Mouse (Mus musculus): Measurements from ENCODE around the gene Casz1. TPM values are rescaled to one million over a fixed set of nuclear protein-coding genes. Genes with fewer than 3 reads are reported as not detected.

Gene Casz1
- polyA plus RNA-seq, 1 experiment from 2014 or later, result 16.1 TPM

DNA sequence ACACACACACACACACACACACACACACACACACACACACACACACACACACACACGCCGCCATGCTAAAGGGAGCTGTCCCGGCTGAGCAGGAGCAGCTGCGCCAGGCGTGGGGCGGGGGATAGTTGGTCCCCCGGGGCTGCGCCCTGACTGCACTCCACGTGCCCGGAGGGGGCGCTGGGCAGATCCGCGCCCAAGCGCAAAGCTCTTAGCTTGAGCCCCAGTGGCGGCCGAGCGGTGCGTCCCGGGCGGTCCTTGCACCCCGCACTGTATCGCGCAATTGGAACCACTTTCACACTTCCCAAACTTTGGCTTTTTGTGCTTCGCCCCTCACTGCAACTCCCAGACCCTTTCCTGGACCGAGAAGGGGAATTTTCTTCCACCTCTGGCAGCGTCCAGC is 2.6 kb downstream of the Casz1 start:
- under 1% methylated on average over 19 of the region's 26 CpGs for WGBS
- no peaks in the 10 kb centered on the region for H3K9me3 ChIP-seq (ENCODE audit: control insufficient read depth, low read length)
- no peak for ATAC-seq (ENCODE audit: low read depth)
- H3K36me3 ChIP-seq (ENCODE audit: control insufficient read depth, insufficient read depth, low read length), result no peaks in the 10 kb centered on the region
- H3K27me3 ChIP-seq (ENCODE audit: control insufficient read depth, insufficient read depth, low read length), result peaks cover 14% of the 10 kb centered on the region
- H3K4me1 ChIP-seq (ENCODE audit: control insufficient read depth, insufficient read depth, low read length), result peaks cover 40% of the 10 kb centered on the region
- H3K4me2 ChIP-seq (ENCODE audit: low read depth, low read length), result peak overlapping the region; percentile 68
- H3K27ac ChIP-seq (ENCODE audit: low read depth, low read length), result peak overlapping the region; percentile 52; the same call in 1 of the 2 replicates
- peak overlapping the region; percentile 31 for H3K4me3 ChIP-seq (ENCODE audit: low read depth, low read length)
- H3K9ac ChIP-seq (replicated peaks; ENCODE audit: low read depth, low read length), result peak overlapping the region; percentile 32; the same call in 1 of the 2 replicates

DNA sequence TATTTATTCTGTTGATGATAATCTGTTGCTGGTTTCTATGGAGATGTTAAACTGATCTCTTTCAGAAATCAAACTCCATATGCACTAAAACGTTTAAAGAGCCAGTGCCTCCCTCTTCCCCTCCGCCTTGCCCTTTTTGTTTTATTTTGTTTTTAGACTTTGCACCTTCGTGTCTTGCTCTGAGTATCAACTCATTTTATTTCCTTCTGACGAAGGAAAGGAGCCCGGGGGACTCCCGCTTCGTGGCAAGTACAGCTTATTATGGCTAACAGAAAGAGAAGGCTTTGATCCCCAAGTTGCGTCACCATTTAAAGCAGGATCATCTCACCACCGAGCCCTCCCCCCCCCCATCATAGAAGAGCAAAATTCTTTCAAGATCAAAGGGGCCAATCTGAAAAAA is 3.2 kb downstream of the Casz1 start:
- peaks cover 45% of the 10 kb centered on the region for H3K4me1 ChIP-seq (ENCODE audit: control insufficient read depth, insufficient read depth, low read length)
- H3K9ac ChIP-seq (replicated peaks; ENCODE audit: low read depth, low read length), result peak overlapping the region; percentile 32; the same call in 1 of the 2 replicates
- H3K4me2 ChIP-seq (ENCODE audit: low read depth, low read length), result peak overlapping the region; percentile 68
- no peak for ATAC-seq (ENCODE audit: low read depth)
- 2% methylated on average over 9 of the region's 9 CpGs for WGBS
- H3K9me3 ChIP-seq (ENCODE audit: control insufficient read depth, low read length), result no peaks in the 10 kb centered on the region
- peaks cover 14% of the 10 kb centered on the region for H3K27me3 ChIP-seq (ENCODE audit: control insufficient read depth, insufficient read depth, low read length)
- peak overlapping the region; percentile 52; the same call in 1 of the 2 replicates for H3K27ac ChIP-seq (ENCODE audit: low read depth, low read length)
- H3K36me3 ChIP-seq (ENCODE audit: control insufficient read depth, insufficient read depth, low read length), result no peaks in the 10 kb centered on the region
- peak overlapping the region; percentile 31 for H3K4me3 ChIP-seq (ENCODE audit: low read depth, low read length)

DNA sequence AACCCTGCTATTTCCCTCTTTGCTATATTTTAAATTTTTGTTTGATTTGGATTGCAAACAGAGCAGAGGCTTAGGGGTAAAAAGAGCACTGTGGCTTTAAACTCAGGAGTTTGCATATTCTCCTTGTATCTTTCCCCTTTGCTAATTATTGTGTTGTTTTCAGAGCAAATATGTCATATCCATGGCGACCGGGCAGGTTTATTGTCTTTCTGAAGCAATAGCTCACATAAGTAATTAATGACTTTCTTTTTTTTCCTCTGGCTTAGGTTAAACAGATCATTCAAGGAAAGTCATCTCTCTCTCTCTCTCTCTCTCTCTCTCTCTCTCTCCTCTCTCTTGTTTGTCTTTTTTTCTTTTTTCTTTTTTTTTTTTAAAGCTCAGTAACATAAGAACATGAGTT is 4.6 kb downstream of the Casz1 start:
- H3K9me3 ChIP-seq (ENCODE audit: control insufficient read depth, low read length), result no peaks in the 10 kb centered on the region
- no peak overlapping the region; the same call in 1 of the 2 replicates for H3K9ac ChIP-seq (replicated peaks; ENCODE audit: low read depth, low read length)
- no peak for ATAC-seq (ENCODE audit: low read depth)
- H3K36me3 ChIP-seq (ENCODE audit: control insufficient read depth, insufficient read depth, low read length), result no peaks in the 10 kb centered on the region
- peaks cover 53% of the 10 kb centered on the region for H3K4me1 ChIP-seq (ENCODE audit: control insufficient read depth, insufficient read depth, low read length)
- H3K27me3 ChIP-seq (ENCODE audit: control insufficient read depth, insufficient read depth, low read length), result peaks cover 14% of the 10 kb centered on the region
- H3K4me2 ChIP-seq (ENCODE audit: low read depth, low read length), result peak overlapping the region; percentile 68; the same call in 1 of the 2 replicates
- 10% methylated on average over 2 of the region's 2 CpGs for WGBS
- H3K27ac ChIP-seq (ENCODE audit: low read depth, low read length), result no peak overlapping the region
- H3K4me3 ChIP-seq (ENCODE audit: low read depth, low read length), result peak overlapping the region; percentile 8; the same call in 1 of the 2 replicates

DNA sequence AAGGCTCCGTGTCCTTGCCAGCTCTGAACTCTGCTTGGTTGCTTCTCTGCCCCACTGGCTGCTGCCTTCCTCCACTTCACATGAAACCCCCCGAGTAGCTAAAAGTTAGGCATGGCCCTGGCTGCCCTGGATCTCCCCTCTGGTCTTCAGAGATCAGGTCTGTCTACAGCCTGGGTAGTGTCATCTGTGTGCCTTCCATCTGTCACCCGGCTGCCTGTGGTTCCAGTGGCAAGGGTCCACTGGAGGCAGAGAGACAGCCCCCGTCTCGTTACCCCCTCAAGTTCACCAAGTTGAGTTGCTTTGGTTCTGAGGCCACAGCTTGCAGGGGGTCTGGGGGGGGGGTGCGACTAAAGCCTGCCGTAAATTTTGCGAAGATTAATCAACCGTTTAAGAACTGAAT is 6.5 kb downstream of the Casz1 start:
- H3K4me2 ChIP-seq (ENCODE audit: low read depth, low read length), result peak overlapping the region; percentile 2; the same call in 1 of the 2 replicates
- no peak overlapping the region for H3K27ac ChIP-seq (ENCODE audit: low read depth, low read length)
- peaks cover 47% of the 10 kb centered on the region; the same call in 1 of the 2 replicates for H3K4me1 ChIP-seq (ENCODE audit: control insufficient read depth, insufficient read depth, low read length)
- H3K4me3 ChIP-seq (ENCODE audit: low read depth, low read length), result no peak overlapping the region
- no peak for ATAC-seq (ENCODE audit: low read depth)
- H3K9me3 ChIP-seq (ENCODE audit: control insufficient read depth, low read length), result no peaks in the 10 kb centered on the region
- no peaks in the 10 kb centered on the region for H3K36me3 ChIP-seq (ENCODE audit: control insufficient read depth, insufficient read depth, low read length)
- H3K9ac ChIP-seq (replicated peaks; ENCODE audit: low read depth, low read length), result no peak overlapping the region
- peaks cover 6% of the 10 kb centered on the region for H3K27me3 ChIP-seq (ENCODE audit: control insufficient read depth, insufficient read depth, low read length)
- 29% methylated on average over 9 of the region's 9 CpGs for WGBS

DNA sequence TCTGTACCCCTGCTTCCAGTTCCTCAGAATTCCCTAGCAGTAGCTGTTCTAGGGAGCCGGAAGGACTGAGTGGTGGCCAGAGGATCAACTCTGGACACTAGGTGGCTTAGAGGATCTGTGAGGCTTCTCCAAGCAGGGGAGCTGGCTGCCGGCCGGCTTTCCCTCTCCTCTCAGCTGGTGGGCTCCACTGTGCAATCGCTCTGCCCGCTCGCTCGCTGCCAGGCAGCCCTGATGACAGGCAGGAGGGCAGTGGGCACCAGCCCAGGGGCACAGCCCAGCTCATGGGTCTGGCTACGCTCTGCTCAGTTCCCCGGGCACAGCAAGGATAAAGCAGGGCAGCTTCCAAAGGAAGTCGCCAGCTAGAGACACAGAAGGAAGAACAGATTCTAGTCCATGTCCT is 7.7 kb downstream of the Casz1 start:
- 11% methylated on average over 10 of the region's 10 CpGs for WGBS
- Histone ChIP-seq H3K4me3 (ENCODE audit: low read depth, low read length) (no peak overlapping the region), H3K9me3 (ENCODE audit: control insufficient read depth, low read length) (no peaks in the 10 kb centered on the region), H3K36me3 (ENCODE audit: control insufficient read depth, insufficient read depth, low read length) (no peaks in the 10 kb centered on the region), H3K4me2 (ENCODE audit: low read depth, low read length) (peak overlapping the region; percentile 29), H3K27ac (ENCODE audit: low read depth, low read length) (peak overlapping the region; percentile 23; the same call in 1 of the 2 replicates), H3K27me3 (ENCODE audit: control insufficient read depth, insufficient read depth, low read length) (peaks cover 6% of the 10 kb centered on the region; the same call in 1 of the 2 replicates), H3K4me1 (ENCODE audit: control insufficient read depth, insufficient read depth, low read length) (peaks cover 46% of the 10 kb centered on the region; the same call in 1 of the 2 replicates), H3K9ac (replicated peaks; ENCODE audit: low read depth, low read length) (no peak overlapping the region)
- peak; percentile 65 for ATAC-seq (ENCODE audit: low read depth)

DNA sequence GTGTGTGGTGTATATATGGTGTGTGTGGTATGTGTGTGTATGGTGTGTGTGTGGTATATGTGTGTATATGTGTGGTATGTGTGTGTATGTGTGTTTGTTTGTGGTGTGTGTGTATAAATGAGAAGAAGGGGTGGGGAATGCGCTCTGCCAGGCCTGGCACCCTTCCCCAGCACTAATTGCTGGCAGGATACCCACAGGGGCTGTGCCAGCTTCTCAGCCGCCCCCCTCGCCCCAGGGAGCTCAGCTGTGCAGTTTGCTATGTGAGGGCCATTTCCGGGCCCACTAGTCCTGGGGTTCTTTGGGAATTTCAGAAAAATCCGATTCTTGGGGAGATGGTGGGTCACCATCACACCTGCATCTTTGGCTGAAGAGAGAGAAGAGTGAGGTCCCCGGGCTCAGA is 9.0 kb downstream of the Casz1 start:
- Histone ChIP-seq H3K36me3 (ENCODE audit: control insufficient read depth, insufficient read depth, low read length) (no peaks in the 10 kb centered on the region), H3K27ac (ENCODE audit: low read depth, low read length) (no peak overlapping the region), H3K4me2 (ENCODE audit: low read depth, low read length) (no peak overlapping the region), H3K4me3 (ENCODE audit: low read depth, low read length) (no peak overlapping the region), H3K4me1 (ENCODE audit: control insufficient read depth, insufficient read depth, low read length) (peaks cover 46% of the 10 kb centered on the region; the same call in 1 of the 2 replicates), H3K27me3 (ENCODE audit: control insufficient read depth, insufficient read depth, low read length) (peaks cover 6% of the 10 kb centered on the region; the same call in 1 of the 2 replicates), H3K9me3 (ENCODE audit: control insufficient read depth, low read length) (no peaks in the 10 kb centered on the region), H3K9ac (replicated peaks; ENCODE audit: low read depth, low read length) (no peak overlapping the region)
- ATAC-seq (ENCODE audit: low read depth), result no peak
- WGBS, result 58% methylated on average over 6 of the region's 6 CpGs

DNA sequence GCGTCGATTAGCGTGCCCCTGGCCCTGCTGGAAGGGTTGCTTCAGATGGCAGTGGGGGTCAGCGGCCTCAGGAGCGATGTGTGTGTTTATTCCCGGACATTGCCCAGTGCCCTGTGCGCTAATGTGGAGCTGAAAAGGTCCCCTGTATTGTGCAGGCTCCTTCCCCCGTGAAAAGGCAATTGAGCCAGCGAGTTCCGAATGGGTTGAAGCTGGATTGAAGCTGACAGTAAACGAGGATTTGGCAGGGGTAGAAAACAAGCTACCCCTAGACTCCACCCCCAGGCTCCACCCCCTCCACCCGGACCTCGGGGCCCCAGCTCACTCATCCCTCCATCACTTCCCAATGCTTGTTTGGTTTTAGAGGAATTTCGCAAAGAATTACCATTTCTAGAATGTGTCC is 12.3 kb downstream of the Casz1 start:
- no peak for ATAC-seq (ENCODE audit: low read depth)
- H3K9me3 ChIP-seq (ENCODE audit: control insufficient read depth, low read length), result no peaks in the 10 kb centered on the region
- H3K9ac ChIP-seq (replicated peaks; ENCODE audit: low read depth, low read length), result no peak overlapping the region
- no peak overlapping the region for H3K4me3 ChIP-seq (ENCODE audit: low read depth, low read length)
- H3K27ac ChIP-seq (ENCODE audit: low read depth, low read length), result no peak overlapping the region
- H3K4me2 ChIP-seq (ENCODE audit: low read depth, low read length), result no peak overlapping the region
- H3K36me3 ChIP-seq (ENCODE audit: control insufficient read depth, insufficient read depth, low read length), result no peaks in the 10 kb centered on the region
- peaks cover 33% of the 10 kb centered on the region; the same call in 1 of the 2 replicates for H3K4me1 ChIP-seq (ENCODE audit: control insufficient read depth, insufficient read depth, low read length)
- 4% methylated on average over 14 of the region's 14 CpGs for WGBS
- peaks cover 3% of the 10 kb centered on the region; the same call in 1 of the 2 replicates for H3K27me3 ChIP-seq (ENCODE audit: control insufficient read depth, insufficient read depth, low read length)

DNA sequence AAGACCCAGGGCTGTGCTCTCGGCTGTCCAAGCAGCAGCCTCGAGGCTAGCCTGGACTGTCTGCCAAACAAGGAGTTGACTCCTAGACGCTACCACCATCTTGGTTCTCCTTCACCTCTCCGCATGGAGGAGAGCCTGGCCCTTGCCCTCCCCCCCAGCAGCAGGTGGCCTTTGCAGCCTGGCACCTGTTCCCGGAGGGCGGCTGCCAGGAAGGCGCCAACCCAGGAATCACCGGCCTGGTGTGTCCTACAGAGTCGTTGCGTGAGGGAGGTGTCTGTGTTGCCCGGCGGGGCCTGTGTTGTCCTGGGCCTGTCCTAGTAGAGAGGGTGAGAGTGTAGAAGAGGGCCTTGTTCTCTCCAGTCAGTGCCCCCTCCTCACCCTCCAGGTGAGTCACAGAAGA is 13.9 kb downstream of the Casz1 start:
- peaks cover 3% of the 10 kb centered on the region; the same call in 1 of the 2 replicates for H3K27me3 ChIP-seq (ENCODE audit: control insufficient read depth, insufficient read depth, low read length)
- 93% methylated on average over 12 of the region's 12 CpGs for WGBS

DNA sequence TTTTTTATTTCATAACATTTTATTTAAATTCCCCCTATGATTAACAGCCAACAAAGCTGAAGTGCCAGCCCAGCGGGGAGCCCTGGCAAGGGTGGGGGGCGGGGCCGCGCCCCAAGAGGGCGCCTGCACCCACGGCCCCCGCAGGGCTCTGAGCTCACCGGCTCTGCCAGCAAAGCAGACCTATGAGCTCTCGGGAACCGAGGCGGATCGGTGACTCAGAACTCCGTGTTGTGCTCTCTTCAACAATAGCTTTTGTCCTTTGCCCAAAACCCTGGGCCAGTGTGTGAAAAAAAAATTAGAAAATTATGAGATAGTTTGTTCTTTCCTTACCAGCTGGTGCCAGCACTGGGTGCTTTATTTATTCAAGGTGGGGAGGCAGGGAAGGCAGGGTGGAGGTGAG is 15.9 kb downstream of the Casz1 start:
- H3K27me3 ChIP-seq (ENCODE audit: control insufficient read depth, insufficient read depth, low read length), result peaks cover 3% of the 10 kb centered on the region; the same call in 1 of the 2 replicates
- 68% methylated on average over 13 of the region's 13 CpGs for WGBS
- no peak for ATAC-seq (ENCODE audit: low read depth)

More for the DNA sequence above, 13.9 kb downstream of the Casz1 start:
- ATAC-seq (ENCODE audit: low read depth), result no peak
- H3K9me3 ChIP-seq (ENCODE audit: control insufficient read depth, low read length), result no peaks in the 10 kb centered on the region
- no peaks in the 10 kb centered on the region for H3K36me3 ChIP-seq (ENCODE audit: control insufficient read depth, insufficient read depth, low read length)
- H3K4me2 ChIP-seq (ENCODE audit: low read depth, low read length), result no peak overlapping the region
- H3K27ac ChIP-seq (ENCODE audit: low read depth, low read length), result no peak overlapping the region
- H3K9ac ChIP-seq (replicated peaks; ENCODE audit: low read depth, low read length), result no peak overlapping the region
- H3K4me1 ChIP-seq (ENCODE audit: control insufficient read depth, insufficient read depth, low read length), result peaks cover 17% of the 10 kb centered on the region; the same call in 1 of the 2 replicates
- H3K4me3 ChIP-seq (ENCODE audit: low read depth, low read length), result no peak overlapping the region

More for the DNA sequence above, 15.9 kb downstream of the Casz1 start:
- no peak overlapping the region for H3K9ac ChIP-seq (replicated peaks; ENCODE audit: low read depth, low read length)
- peaks cover 10% of the 10 kb centered on the region; the same call in 1 of the 2 replicates for H3K4me1 ChIP-seq (ENCODE audit: control insufficient read depth, insufficient read depth, low read length)
- H3K36me3 ChIP-seq (ENCODE audit: control insufficient read depth, insufficient read depth, low read length), result no peaks in the 10 kb centered on the region
- no peak overlapping the region for H3K27ac ChIP-seq (ENCODE audit: low read depth, low read length)
- H3K9me3 ChIP-seq (ENCODE audit: control insufficient read depth, low read length), result no peaks in the 10 kb centered on the region
- H3K4me3 ChIP-seq (ENCODE audit: low read depth, low read length), result no peak overlapping the region
- no peak overlapping the region for H3K4me2 ChIP-seq (ENCODE audit: low read depth, low read length)
